In genomic region chr12:101025379-101025778, GRCm38 (mm10) we compare ENCODE assay signal across 8 mouse cellular contexts. TPM values are rescaled to one million over a fixed set of nuclear protein-coding genes. Genes with fewer than 3 reads are reported as not detected.
DNase-seq lines count a peak whose midpoint lies in the region; ATAC-seq and TF ChIP-seq lines count a peak whose summit lies in the region.

No protein-coding gene starts in this region.

- peaks cover 52% of the 10 kb centered on the region for H3K4me1 ChIP-seq in G1E (ENCODE audit: insufficient read depth, low read depth, low read length)
- H3K4me1 ChIP-seq in hindbrain, embryonic 14.5 days (replicated peaks; ENCODE audit: control insufficient read depth, insufficient read depth, low read length) = peaks cover 24% of the 10 kb centered on the region

- intact Hi-C loops in gastrocnemius, adult 2 months (cut with DNase I) = no loop called here

- H3K4me3 ChIP-seq in gastrocnemius, adult 2 months = peak overlapping the region; percentile 82
- peak overlapping the region; percentile 46; the same call in 1 of the 2 replicates for H3K4me3 ChIP-seq in G1E (ENCODE audit: low read depth, low read length)
- H3K4me3 ChIP-seq in hindbrain, embryonic 14.5 days (replicated peaks; ENCODE audit: low read length) = no peak overlapping the region

- no peak for DNase-seq in gastrocnemius, adult 2 months
- DNase-seq in gastrocnemius, adult 18-20 months (ENCODE audit: low spot score) = no peak
- DNase-seq in G1E (ENCODE audit: low spot score) = no peak
- no peak for DNase-seq in hindbrain, embryonic 14.5 days (ENCODE audit: low spot score)
- DNase-seq in lung, postnatal 36 days = peak; percentile 71
- DNase-seq in cerebellum, postnatal 10 days = no peak
- DNase-seq in kidney, adult 18-20 months = no peak
- DNase-seq in right cerebral cortex, adult 2 months (ENCODE audit: low spot score in 2 of 2) = no peak

- ATAC-seq in G1E (ENCODE audit: extremely low read depth, insufficient number of reproducible peaks, low FRiP score, poor library complexity, severe bottlenecking) = peak; percentile 55
- no peak for ATAC-seq in hindbrain, embryonic 14.5 days (ENCODE audit: low FRiP score)

- peak overlapping the region; percentile 94 for H3K27ac ChIP-seq in gastrocnemius, adult 2 months
- no peak overlapping the region for H3K27ac ChIP-seq in hindbrain, embryonic 14.5 days

- no peak for TF ChIP-seq CTCF in gastrocnemius, adult 2 months (IDR thresholded peaks at IDR 0.05)
- TF ChIP-seq CTCF in G1E (IDR thresholded peaks at IDR 0.05; ENCODE audit: low read depth, low read length) = no peak

- peak overlapping the region; percentile 67 for H3K4me2 ChIP-seq in hindbrain, embryonic 14.5 days (replicated peaks)

- no peaks in the 10 kb centered on the region for H3K9me3 ChIP-seq in G1E (replicated peaks)
- H3K9me3 ChIP-seq in hindbrain, embryonic 14.5 days (ENCODE audit: control insufficient read depth, low read length) = no peaks in the 10 kb centered on the region

- no peaks in the 10 kb centered on the region for H3K27me3 ChIP-seq in G1E (ENCODE audit: insufficient read depth, low read length)
- no peaks in the 10 kb centered on the region for H3K27me3 ChIP-seq in hindbrain, embryonic 14.5 days (ENCODE audit: control insufficient read depth, insufficient read depth, low read length)

- H3K36me3 ChIP-seq in G1E (replicated peaks) = peaks cover 65% of the 10 kb centered on the region
- H3K36me3 ChIP-seq in hindbrain, embryonic 14.5 days (replicated peaks; ENCODE audit: control insufficient read depth, insufficient read depth) = peaks cover 4% of the 10 kb centered on the region; the same call in 1 of the 2 replicates

- 74% methylated on average over 7 of the region's 7 CpGs for WGBS in hindbrain, embryonic 14.5 days

- H3K9ac ChIP-seq in hindbrain, embryonic 14.5 days = peak overlapping the region; percentile 10; the same call in 1 of the 2 replicates

RNA-seq across cellular contexts. Expression of gene Ccdc88c, which starts 3.5 kb away (rescaled TPM):
- total RNA-seq in gastrocnemius, adult 2 months (2021) = 10 to 100 TPM; 28.4 to 34.7 TPM
- 10 to 100 TPM; 30.1 to 34.5 TPM for total RNA-seq in gastrocnemius, adult 18-20 months (2021)
- 8.1 and 22.7 TPM in 2 replicates for total RNA-seq in G1E (2014; fragmentation: Nextera tagmentation)
- 9.1 and 9.2 TPM in 2 replicates for total RNA-seq in G1E (2017)
- polyA plus RNA-seq in G1E (2012) = 31.0 and 32.8 TPM in 2 replicates
- 11.1 and 13.3 TPM in 2 replicates for polyA plus RNA-seq in hindbrain, embryonic 14.5 days (2014; fragmentation: Nextera tagmentation; extraction: Ambion mirVana)

RNA-seq across cellular contexts. Expression of gene Ppp4r3a, which starts 58.1 kb away (rescaled TPM):
- total RNA-seq in gastrocnemius, adult 2 months (2021) = 10 to 100 TPM; 19.9 to 20.6 TPM
- 10 to 100 TPM; 17.7 to 18.5 TPM for total RNA-seq in gastrocnemius, adult 18-20 months (2021)
- total RNA-seq in G1E (2014; fragmentation: Nextera tagmentation) (278 and 290 TPM in 2 replicates), G1E (2017) (150 and 171 TPM in 2 replicates)
- 66.6 and 90.9 TPM in 2 replicates for polyA plus RNA-seq in G1E (2012)
- 29.1 and 33.6 TPM in 2 replicates for polyA plus RNA-seq in hindbrain, embryonic 14.5 days (2014; fragmentation: Nextera tagmentation; extraction: Ambion mirVana)

Comparison
In these comparisons a context has a peak if more than half of its experiments do, and no peak if none do; other contexts are left out.
1. RNA of gene Ppp4r3a, which starts 58.1 kb away (total RNA-seq): 150 to 290 TPM in G1E; 19.9 to 20.6 TPM in gastrocnemius, adult 2 months and 17.7 to 18.5 TPM in gastrocnemius, adult 18-20 months; every median in the first group is over 4 times any median in the second.